Mouse (Mus musculus) retina, postnatal 7 days (tissue): Measurements from ENCODE around the gene Phgr1.

Experiments
- DNase-seq: peaks from one replicate; pipeline ENCODE4 v3.0.0-alpha.2; 2012; ENCODE audit warnings: low read depth, low spot score

The Phgr1 gene

GRCm38 (mm10) chr2:118750476-118750875 lies 22.1 kb upstream of the Phgr1 start:
- DNase-seq: no peak

- no peak for DNase-seq
Observed at GRCm38 (mm10) chr2:118751896-118752791, 20.4 kb upstream of the Phgr1 start.

- no peak for DNase-seq
Observed at GRCm38 (mm10) chr2:118752792-118753108, 19.8 kb upstream of the Phgr1 start.

GRCm38 (mm10) chr2:118754143-118754542 lies 18.4 kb upstream of the Phgr1 start:
- DNase-seq: no peak

GRCm38 (mm10) chr2:118755407-118755806 lies 17.2 kb upstream of the Phgr1 start:
- no peak for DNase-seq

- no peak for DNase-seq
Observed at GRCm38 (mm10) chr2:118756103-118756502, 16.5 kb upstream of the Phgr1 start.

- no peak for DNase-seq
Observed at GRCm38 (mm10) chr2:118759828-118760227, 12.7 kb upstream of the Phgr1 start.

GRCm38 (mm10) chr2:118760311-118761025 lies 12.1 kb upstream of the Phgr1 start:
- no peak for DNase-seq

GRCm38 (mm10) chr2:118761358-118761757 lies 11.2 kb upstream of the Phgr1 start:
- no peak for DNase-seq

GRCm38 (mm10) chr2:118761906-118762783 lies 10.4 kb upstream of the Phgr1 start, which contains the start of gene Ccdc9b:
Ccdc9b (minus strand) TSS chr2:118762661.
- DNase-seq: no peak

GRCm38 (mm10) chr2:118762784-118763148 lies 9.8 kb upstream of the Phgr1 start:
- DNase-seq: no peak

- DNase-seq: no peak
Observed at GRCm38 (mm10) chr2:118763469-118763868, 9.1 kb upstream of the Phgr1 start.

- DNase-seq: no peak
Observed at GRCm38 (mm10) chr2:118764094-118764831, 8.3 kb upstream of the Phgr1 start.

- no peak for DNase-seq
Observed at GRCm38 (mm10) chr2:118764875-118765274, 7.7 kb upstream of the Phgr1 start.

GRCm38 (mm10) chr2:118766041-118767033 lies 6.2 kb upstream of the Phgr1 start:
- DNase-seq: no peak

- no peak for DNase-seq
Observed at GRCm38 (mm10) chr2:118774536-118774935, 2.0 kb downstream of the Phgr1 start.

- no peak for DNase-seq
Observed at GRCm38 (mm10) chr2:118775396-118775795, 2.8 kb downstream of the Phgr1 start.

- no peak for DNase-seq
Observed at GRCm38 (mm10) chr2:118775846-118776245, 3.3 kb downstream of the Phgr1 start.

- DNase-seq: no peak
Observed at GRCm38 (mm10) chr2:118776295-118776694, 3.7 kb downstream of the Phgr1 start.

- DNase-seq: no peak
Observed at GRCm38 (mm10) chr2:118778418-118778817, 5.8 kb downstream of the Phgr1 start.
